Mouse (Mus musculus) heart, adult 2 months (tissue): Measurements from ENCODE around the gene Calm2.

Experiments used
- CTCF ChIP-seq: fragments of 200-600 bp; IDR thresholded peaks from 2 replicates; pipeline ENCODE4 v1.8.1; 2022; ENCODE audit warnings: antibody characterized with exemption, mild to moderate bottlenecking, moderate library complexity
- EP300 ChIP-seq: fragments of 200-500 bp; IDR thresholded peaks from 2 replicates; pipeline ENCODE4 v1.6.1; 2011; ENCODE audit warnings: low read depth, low read length, control low read depth; ENCODE audit not compliant: insufficient read depth
- POLR2A ChIP-seq: fragments of 200-500 bp; IDR thresholded peaks from 2 replicates; pipeline ENCODE4 v1.6.1; 2011; ENCODE audit warnings: mild to moderate bottlenecking, low read depth, low read length, control low read depth; ENCODE audit not compliant: insufficient read depth

DNA sequence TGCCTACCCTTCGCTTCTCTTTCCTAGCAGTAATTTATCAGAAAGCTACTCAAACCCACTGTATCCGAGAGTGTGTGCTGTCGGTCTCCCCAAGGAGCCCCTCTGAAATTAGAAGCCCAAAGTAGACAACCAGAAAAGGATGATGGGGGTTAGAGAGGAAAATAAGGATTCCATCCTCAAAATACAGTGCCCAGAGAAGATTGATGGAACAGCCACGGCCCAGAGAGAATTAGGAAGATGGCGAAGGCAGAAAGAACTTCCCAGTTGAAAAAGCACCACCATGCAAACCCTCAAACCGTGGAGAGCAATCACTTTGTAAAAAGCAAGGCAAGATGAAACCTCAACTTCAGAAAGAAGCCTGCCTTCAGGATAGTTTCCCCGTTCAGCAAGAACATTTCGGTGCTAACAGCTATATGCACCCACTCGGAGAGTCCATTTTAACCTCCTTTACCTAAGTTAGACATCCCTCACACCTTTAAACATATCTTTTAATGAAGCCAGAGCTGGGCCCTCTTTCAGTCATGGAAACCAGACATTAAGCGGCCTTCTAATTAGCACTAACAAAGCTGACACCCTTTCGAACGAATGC is 971 bp upstream of the Calm2 start:
- TF ChIP-seq CTCF: no peak
- TF ChIP-seq EP300: no peak
- TF ChIP-seq POLR2A: no peak
